Mouse (Mus musculus) monocyte, adult 5-6 weeks (primary cell): ENCODE results near the gene Slain1. TPM values are rescaled to one million over a fixed set of nuclear protein-coding genes. Genes with fewer than 3 reads are reported as not detected.
"Not testable (repeated sequence)": the region's sequence is repeated elsewhere in the genome, so short reads cannot be mapped to it uniquely, and the experiment has no call there.

Source experiments
- ATAC-seq: fragments of 153-309, 156-312 bp; replicated peaks from 2 replicates; pipeline ENCODE4 v1.8.0; 2017; ENCODE audit warnings: mild to moderate bottlenecking; ENCODE audit not compliant: low TSS enrichment, insufficient number of reproducible peaks, severe bottlenecking, poor library complexity, low FRiP score
- total RNA-seq: library from RNA; stranded (forward); fragments of 200-1000, 200-491, 200-594 nt; gene quantifications from 3 replicates; pipeline ENCODE4 v1.2.3, GENCODE M21; 2017

Gene Slain1
- total RNA-seq, 1 experiment from 2014 or later = 12.2 TPM

DNA sequence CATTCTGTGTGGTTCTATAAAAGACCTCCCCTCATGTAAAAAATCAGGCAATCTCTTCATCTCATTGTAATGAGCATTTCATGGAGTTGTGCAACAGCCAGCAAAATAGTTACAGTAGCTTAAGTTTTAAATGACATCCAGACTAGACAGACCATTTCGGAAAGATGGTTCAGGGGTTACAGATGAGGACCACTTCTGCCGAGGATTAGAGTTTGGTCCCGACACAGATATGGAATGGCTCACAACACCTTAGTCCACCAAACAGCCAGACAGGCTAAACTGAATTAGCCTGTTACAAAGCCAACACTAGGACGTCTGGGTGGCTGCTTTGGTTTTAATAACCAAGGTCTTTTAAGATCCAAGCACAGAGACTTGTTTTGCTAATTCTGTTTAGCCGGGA, 68.0 kb downstream of the Slain1 start:
- no peak for ATAC-seq

DNA sequence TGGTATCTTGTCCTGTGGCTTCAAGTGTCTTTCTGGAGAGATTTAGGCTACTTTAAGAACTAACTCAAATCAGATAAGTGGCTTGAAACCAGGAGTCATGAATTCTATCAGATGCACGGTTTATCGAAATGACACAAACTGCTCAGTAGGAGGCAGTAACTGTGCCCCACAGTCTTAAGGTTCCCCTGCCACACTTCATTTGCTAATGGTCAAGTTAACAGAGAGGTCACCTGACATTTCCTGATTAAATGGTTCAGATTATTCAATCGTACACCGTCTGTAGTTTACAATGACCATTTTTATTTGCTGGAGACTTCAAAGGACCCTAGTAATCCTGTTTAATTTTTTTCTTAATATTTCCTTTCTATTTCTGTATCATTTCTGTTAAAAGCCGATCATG, 68.4 kb downstream of the Slain1 start:
- ATAC-seq = no peak

DNA sequence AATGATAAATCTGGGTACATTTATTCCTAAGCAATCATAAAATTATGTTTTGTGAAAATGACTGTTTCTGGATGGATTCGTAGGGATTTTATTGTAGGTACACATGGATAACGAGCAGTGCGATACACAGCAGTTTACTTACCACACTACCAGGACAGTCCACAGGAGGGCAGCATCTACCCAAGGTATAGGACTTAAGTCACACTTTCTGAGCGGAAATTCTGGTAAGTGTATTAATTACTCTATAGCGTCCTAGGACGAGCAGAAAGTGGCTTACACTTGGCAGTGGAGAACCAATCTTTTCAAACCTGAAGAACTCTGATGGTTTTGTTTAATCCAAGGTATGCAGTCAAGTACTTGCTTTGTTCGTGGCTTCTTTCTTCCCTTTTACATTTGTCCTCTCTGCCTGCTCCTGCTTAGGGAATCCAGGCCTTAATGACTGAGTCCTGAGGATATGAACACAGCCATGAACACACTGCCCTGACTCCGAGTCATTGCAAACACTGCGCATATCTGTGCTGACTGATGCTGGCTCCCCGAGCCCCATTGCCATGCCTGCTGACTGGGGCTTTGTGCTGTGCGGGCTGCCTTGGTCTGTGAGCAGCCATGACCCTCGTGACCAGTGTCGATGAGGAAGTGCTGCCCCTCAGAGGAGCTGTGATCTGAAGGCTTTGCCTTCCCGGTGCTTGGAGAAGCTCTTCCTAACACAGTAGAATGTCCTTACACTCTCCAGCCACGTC, 69.0 kb downstream of the Slain1 start:
- peak; percentile 78 for ATAC-seq

- ATAC-seq = no peak
Measured at GRCm38 (mm10) chr14:103720163-103720562, 70.1 kb downstream of the Slain1 start.

GRCm38 (mm10) chr14:103720637-103721355, 70.8 kb downstream of the Slain1 start:
- ATAC-seq = no peak

- no peak for ATAC-seq
Measured at GRCm38 (mm10) chr14:103723314-103723713, 73.3 kb downstream of the Slain1 start.

DNA sequence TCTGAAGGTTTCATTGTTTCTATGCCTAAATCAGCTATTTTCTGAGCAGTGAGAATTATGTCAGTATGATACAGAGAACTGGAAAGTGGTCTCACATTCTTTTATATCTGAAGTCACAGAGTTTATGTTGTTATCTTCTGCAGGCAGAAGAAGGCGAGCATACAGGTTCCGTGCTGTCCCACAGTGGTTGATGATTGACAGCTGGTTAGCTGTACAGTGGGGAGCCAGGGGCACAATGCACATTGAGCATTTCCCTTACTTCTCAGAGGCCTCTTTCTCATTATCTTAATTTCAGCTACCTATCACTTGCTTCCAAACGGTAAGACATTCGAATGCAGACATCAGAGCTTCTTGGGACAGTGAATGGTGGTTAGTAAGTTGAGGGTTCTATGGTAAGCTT, 73.8 kb downstream of the Slain1 start:
- ATAC-seq = no peak

GRCm38 (mm10) chr14:103728506-103728905, 78.5 kb downstream of the Slain1 start:
- no peak for ATAC-seq

DNA sequence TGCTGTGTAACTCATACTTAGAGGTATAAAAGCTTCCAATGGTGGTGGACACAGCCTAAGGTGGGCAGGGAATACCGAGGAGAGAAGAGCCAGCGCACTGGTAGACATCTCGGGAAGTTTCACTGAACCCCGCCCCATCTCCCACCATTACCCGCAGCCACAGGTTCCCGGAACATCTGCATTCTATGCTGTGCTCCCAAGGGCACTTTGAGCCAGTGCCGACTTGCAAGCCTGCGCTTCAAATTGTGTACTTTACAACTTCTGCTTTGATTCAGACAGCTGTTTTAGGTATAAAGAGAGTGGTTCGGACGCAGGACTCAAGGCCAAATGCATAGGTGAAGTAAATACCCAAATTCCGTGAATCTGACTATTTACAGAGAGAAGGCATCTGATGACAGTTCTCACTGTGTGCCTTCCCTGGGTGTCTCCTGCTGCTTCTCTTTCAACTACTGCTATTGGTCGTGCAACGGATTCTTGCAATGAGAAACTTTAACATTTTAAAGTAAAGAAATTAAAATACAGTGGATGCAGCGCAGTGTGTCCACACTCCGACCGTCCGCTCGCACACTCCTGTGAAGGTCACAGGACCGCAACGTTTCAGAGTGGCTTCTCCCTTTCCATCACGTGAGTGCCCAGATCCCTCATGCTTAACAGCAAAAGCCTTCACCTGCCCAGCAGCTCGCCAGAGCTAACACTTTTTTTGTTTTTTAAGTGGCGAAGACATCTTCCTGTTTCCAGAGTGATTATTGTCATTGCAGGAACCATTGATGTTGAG, 79.1 kb downstream of the Slain1 start:
- no peak for ATAC-seq

- no peak for ATAC-seq
Measured at GRCm38 (mm10) chr14:103729760-103730367, 79.8 kb downstream of the Slain1 start.

GRCm38 (mm10) chr14:103732626-103733025, 82.6 kb downstream of the Slain1 start:
- no peak for ATAC-seq

DNA sequence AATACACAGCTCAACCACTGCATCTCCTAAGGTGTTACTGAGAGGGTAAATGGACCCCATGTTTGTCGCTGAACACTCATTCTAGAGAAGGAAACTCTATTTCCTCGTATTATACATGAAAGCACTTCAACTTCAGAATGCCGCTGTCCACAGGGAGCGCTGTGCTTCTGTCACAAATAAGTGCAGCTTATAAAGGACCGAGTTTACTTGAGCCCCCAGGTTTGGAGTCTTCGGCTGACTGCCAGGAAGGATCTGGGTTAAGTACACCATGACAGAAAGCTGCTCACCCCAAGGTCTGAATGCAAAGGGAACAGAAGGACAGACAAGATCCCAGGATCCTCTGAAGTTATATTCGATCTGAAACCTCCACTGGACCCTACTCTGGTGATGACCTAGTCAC, 91.2 kb downstream of the Slain1 start:
- ATAC-seq = no peak

DNA sequence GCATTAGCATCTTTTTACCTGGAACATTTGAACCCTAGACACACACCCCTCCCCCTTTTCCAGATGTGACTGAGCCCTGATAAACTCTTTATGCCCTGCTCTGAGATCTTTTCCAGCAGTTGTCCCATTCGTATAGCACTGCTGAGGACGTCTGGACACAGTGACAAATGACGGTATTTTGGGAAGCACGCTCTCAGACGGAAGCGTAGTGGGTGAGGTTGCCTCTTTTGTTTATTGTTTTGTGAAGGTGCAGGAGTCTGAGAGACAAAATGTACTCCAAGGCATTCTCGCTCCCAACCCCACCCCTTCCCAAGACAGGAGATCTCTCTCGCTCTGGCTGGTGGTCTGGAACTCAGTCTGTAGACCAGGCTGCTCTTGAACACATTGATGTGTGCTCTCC, 92.1 kb downstream of the Slain1 start:
- no peak for ATAC-seq

DNA sequence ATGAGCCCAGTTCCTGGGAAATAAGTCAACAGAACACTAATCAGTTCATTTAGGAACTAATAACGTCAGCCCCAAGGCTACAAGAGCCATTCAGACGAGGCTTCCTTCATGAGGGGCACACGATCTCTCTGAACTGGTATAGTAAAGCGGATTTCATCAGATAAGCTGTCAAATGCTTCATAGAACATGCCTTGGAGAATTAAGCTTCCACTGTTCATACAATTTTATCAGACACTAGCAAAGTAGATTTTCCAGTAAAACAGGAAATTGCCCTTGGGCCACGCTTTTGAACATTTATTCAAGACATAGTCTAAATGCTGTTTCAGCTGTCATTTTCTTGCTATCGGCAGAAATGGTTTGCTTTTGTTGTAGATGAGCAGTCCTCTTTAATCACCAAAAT, 97.3 kb downstream of the Slain1 start:
- ATAC-seq = no peak

- not testable (repeated sequence) for ATAC-seq
Measured at GRCm38 (mm10) chr14:103750638-103751037, 100.6 kb downstream of the Slain1 start.

DNA sequence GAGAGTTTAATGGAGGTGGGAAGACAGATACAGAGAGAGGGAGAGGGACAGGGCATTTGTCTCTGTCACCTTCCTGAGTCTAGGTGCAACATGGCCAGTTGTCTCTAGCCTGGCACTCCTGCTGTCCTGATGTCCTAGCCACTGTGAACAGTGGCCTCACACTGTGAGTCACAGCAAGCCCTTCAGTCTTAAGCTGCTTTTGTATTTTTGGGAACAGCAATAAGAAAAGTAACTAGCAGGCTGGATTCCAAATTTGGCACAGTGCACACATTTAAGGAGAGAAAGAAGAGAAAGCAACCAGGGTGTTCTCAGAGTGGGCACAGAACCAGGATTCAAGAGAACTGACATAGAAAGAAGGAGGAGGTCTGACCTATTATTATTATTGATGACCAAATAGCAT, 101.4 kb downstream of the Slain1 start:
- ATAC-seq = no peak

DNA sequence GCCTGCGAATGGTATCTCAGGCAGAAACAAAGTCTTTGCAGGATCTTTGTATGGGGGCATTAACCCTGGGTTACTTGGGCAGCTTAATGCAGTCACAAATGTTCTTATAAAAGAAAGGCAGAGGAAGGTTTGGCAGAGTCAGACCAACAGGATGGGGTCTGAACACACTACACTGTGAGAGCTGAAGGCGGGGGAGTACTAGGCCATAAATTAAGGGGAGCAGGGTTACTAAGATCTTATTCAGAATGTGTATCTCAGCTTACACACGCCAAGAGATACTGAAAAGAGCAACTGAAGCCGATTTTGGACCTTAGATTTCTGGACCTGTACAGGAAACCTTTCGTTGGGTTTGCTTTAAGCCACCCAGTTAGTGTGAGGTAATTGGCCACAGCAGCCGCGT, 102.7 kb downstream of the Slain1 start:
- no peak for ATAC-seq

DNA sequence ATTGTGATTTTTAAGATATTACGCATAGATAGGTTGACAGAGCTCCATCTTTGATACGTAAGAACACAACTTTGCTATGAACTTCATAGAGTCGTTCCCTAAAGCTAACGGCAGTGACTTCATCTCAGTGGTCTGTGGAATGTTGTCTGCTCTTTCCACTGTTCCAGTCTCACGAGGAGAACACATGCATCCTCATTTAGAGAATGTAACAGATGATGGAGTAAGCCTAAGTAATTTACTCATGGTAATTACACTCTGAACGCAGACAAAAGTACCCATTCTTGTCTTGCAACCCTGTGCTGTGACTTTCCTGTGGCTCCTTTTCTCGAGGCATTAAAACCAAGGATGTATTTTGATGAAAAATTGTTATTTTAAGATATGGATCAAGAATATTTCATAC, 104.0 kb downstream of the Slain1 start:
- ATAC-seq = no peak

DNA sequence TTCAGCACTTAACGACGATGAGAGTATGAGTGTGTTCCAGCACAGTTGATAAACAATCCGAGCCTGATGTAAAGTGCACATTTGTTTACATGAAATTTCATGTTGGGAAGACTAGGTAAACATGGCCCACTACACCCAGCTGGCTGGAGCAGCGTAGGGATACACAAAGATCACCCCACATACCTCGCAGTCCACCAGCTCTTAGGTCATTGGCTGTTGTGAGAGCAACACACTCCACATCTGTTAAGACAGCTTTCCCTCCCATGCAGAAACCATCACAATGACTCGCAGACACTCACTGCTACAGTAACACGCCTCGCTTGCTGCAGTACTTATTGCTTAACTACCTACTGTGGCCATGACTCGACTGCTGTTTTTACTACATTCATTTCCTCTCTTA, 104.4 kb downstream of the Slain1 start:
- ATAC-seq = no peak
